Mouse (Mus musculus): Measurements from ENCODE around the gene Gm17067. TPM values are rescaled to one million over a fixed set of nuclear protein-coding genes. Genes with fewer than 3 reads are reported as not detected.
A peak's percentile ranks its signal among the peaks of the same experiment; 100 is the strongest.
"Not testable (repeated sequence)": the region's sequence is repeated elsewhere in the genome, so short reads cannot be mapped to it uniquely, and the experiment has no call there.

The Gm17067 gene
- total RNA-seq (2012; rRNA removed): not detected in 2 replicates
- not detected in 2 replicates for total RNA-seq (2014; rRNA removed)
- not detected in 2 replicates for polyA plus RNA-seq (2012; ENCODE audit: insufficient read length, low read depth)

DNA sequence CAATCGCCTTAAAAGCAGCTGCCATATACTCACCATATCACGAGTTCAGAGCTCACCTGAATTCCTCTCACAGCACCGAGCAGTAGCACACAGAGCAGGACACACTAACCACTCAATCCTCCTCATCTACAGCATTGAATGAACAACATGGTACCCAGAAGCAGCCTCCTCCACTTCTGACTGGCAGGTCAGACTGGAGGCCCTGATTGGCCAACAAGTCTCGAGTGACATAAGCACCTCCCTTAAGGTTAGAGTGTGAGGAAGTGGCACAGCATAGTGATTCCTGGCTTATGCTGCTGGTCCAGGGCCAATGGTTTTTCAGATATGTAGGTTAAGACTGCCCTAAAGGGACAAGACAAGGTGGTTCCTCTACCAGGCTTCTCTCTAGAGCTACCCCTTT lies at the start of gene Gm17067:
Gene Gm17067, minus strand, starts transcription at position 101 of the 400 bp plus-strand sequence.
- dilution Hi-C loops (cut with MboI; ENCODE audit: extremely low pct_ligation_motif_present, extremely low pct_unique_long_range_greater_than_20kb, low sequenced_read_pairs): not testable (repeated sequence)

GRCm38 (mm10) chr7:42749836-42750235 lies 23.0 kb upstream of the Gm17067 start:
- DNase-seq (ENCODE audit: extremely low read depth): no peak
- no peak overlapping the region for H3K9ac ChIP-seq (ENCODE audit: insufficient read depth, low read depth)
- H3K27me3 ChIP-seq (replicated peaks): no peaks in the 10 kb centered on the region
- no peak for TF ChIP-seq MAFK (IDR thresholded peaks at IDR 0.05; ENCODE audit: insufficient replicate concordance, low read length)
- TF ChIP-seq ETS1 (conservative IDR thresholded peaks at IDR 0.05; ENCODE audit: low read depth, low read length): no peak
- TF ChIP-seq ELF1 (IDR thresholded peaks at IDR 0.05; ENCODE audit: low read depth, low read length): no peak
- TF ChIP-seq HCFC1 (IDR thresholded peaks at IDR 0.05; ENCODE audit: low read depth, low read length): no peak
- no peak for TF ChIP-seq ZMIZ1 (IDR thresholded peaks at IDR 0.05; ENCODE audit: low read depth, low read length)
- no peak for TF ChIP-seq USF1 (IDR thresholded peaks at IDR 0.05; ENCODE audit: low read depth, low read length)
- TF ChIP-seq BHLHE40 (IDR thresholded peaks at IDR 0.05; ENCODE audit: low read depth, low read length): no peak
- TF ChIP-seq MXI1 (IDR thresholded peaks at IDR 0.05; ENCODE audit: low read depth, low read length): no peak
- no peak overlapping the region for H3K27ac ChIP-seq (ENCODE audit: insufficient read depth, low read depth)
- dilution Hi-C loops (cut with MboI; ENCODE audit: extremely low pct_ligation_motif_present, extremely low pct_unique_long_range_greater_than_20kb, low sequenced_read_pairs) (no loop called here), in situ Hi-C loops (cut with MboI; ENCODE audit: low pct_ligation_motif_present, low pct_unique_long_range_greater_than_20kb, low sequenced_read_pairs) (no loop called here)
- no peaks in the 10 kb centered on the region for H3K36me3 ChIP-seq (replicated peaks in 1 of 2; ENCODE audit: control insufficient read depth in 1 of 2, insufficient read depth in 1 of 2, low read length in 1 of 2)
- no peaks in the 10 kb centered on the region for H3K79me2 ChIP-seq (replicated peaks; ENCODE audit: control insufficient read depth, extremely low read depth, insufficient read depth, poor library complexity, severe bottlenecking)
- no peak overlapping the region for H3K4me3 ChIP-seq (replicated peaks in 1 of 3; ENCODE audit: low read depth in 2 of 3, low read length in 2 of 3, poor library complexity in 1 of 3)
- H3K9me3 ChIP-seq (replicated peaks; ENCODE audit: low read length): peaks cover 4% of the 10 kb centered on the region
- H3K4me1 ChIP-seq (ENCODE audit: control insufficient read depth in 1 of 2, insufficient read depth in 2 of 2): no peaks in the 10 kb centered on the region
- H3K4me2 ChIP-seq (ENCODE audit: insufficient read depth, low read depth, poor library complexity, severe bottlenecking): no peak overlapping the region

More for the DNA sequence above, at the start of gene Gm17067:
- H3K79me2 ChIP-seq (replicated peaks; ENCODE audit: control insufficient read depth, extremely low read depth, insufficient read depth, poor library complexity, severe bottlenecking); H3K27me3 ChIP-seq (replicated peaks); H3K9me3 ChIP-seq (replicated peaks; ENCODE audit: low read length); DNase-seq (ENCODE audit: extremely low read depth); H3K4me3 ChIP-seq (replicated peaks in 1 of 3; ENCODE audit: low read depth in 2 of 3, low read length in 2 of 3, poor library complexity in 1 of 3); H3K4me1 ChIP-seq (ENCODE audit: control insufficient read depth in 1 of 2, insufficient read depth in 2 of 2); H3K36me3 ChIP-seq (replicated peaks in 1 of 2; ENCODE audit: control insufficient read depth in 1 of 2, insufficient read depth in 1 of 2, low read length in 1 of 2); H3K4me2 ChIP-seq (ENCODE audit: insufficient read depth, low read depth, poor library complexity, severe bottlenecking); H3K9ac ChIP-seq (ENCODE audit: insufficient read depth, low read depth); in situ Hi-C loops (cut with MboI; ENCODE audit: low pct_ligation_motif_present, low pct_unique_long_range_greater_than_20kb, low sequenced_read_pairs); H3K27ac ChIP-seq (ENCODE audit: insufficient read depth, low read depth): not testable (repeated sequence)

- H3K9ac ChIP-seq (ENCODE audit: insufficient read depth, low read depth): no peak overlapping the region
Measured at GRCm38 (mm10) chr7:42738536-42739210, 11.9 kb upstream of the Gm17067 start.

GRCm38 (mm10) chr7:42693251-42693650 lies 33.6 kb downstream of the Gm17067 start:
- H3K9me3 ChIP-seq (replicated peaks; ENCODE audit: low read length); in situ Hi-C loops (cut with MboI; ENCODE audit: low pct_ligation_motif_present, low pct_unique_long_range_greater_than_20kb, low sequenced_read_pairs); H3K27ac ChIP-seq (ENCODE audit: insufficient read depth, low read depth); H3K36me3 ChIP-seq (replicated peaks in 1 of 2; ENCODE audit: control insufficient read depth in 1 of 2, insufficient read depth in 1 of 2, low read length in 1 of 2); H3K79me2 ChIP-seq (replicated peaks; ENCODE audit: control insufficient read depth, extremely low read depth, insufficient read depth, poor library complexity, severe bottlenecking); dilution Hi-C loops (cut with MboI; ENCODE audit: extremely low pct_ligation_motif_present, extremely low pct_unique_long_range_greater_than_20kb, low sequenced_read_pairs); H3K27me3 ChIP-seq (replicated peaks); H3K4me1 ChIP-seq (ENCODE audit: control insufficient read depth in 1 of 2, insufficient read depth in 2 of 2); DNase-seq (ENCODE audit: extremely low read depth): not testable (repeated sequence)
- peak overlapping the region; percentile 67 for H3K4me2 ChIP-seq (ENCODE audit: insufficient read depth, low read depth, poor library complexity, severe bottlenecking)
- peak overlapping the region; percentile 48 to 63 (median 51) for H3K4me3 ChIP-seq (replicated peaks in 1 of 3; ENCODE audit: low read depth in 2 of 3, low read length in 2 of 3, poor library complexity in 1 of 3)
- H3K9ac ChIP-seq (ENCODE audit: insufficient read depth, low read depth): peak overlapping the region; percentile 71

More at GRCm38 (mm10) chr7:42738536-42739210, 11.9 kb upstream of the Gm17067 start:
- dilution Hi-C loops (cut with MboI; ENCODE audit: extremely low pct_ligation_motif_present, extremely low pct_unique_long_range_greater_than_20kb, low sequenced_read_pairs): no loop called here
- no peak overlapping the region for H3K4me2 ChIP-seq (ENCODE audit: insufficient read depth, low read depth, poor library complexity, severe bottlenecking)
- in situ Hi-C loops (cut with MboI; ENCODE audit: low pct_ligation_motif_present, low pct_unique_long_range_greater_than_20kb, low sequenced_read_pairs): no loop called here
- DNase-seq (ENCODE audit: extremely low read depth): no peak
- TF ChIP-seq JUND (conservative IDR thresholded peaks at IDR 0.05; ENCODE audit: low read depth, low read length) (no peak), TCF12 (IDR thresholded peaks at IDR 0.05; ENCODE audit: low read depth, low read length) (no peak), POLR2AphosphoS2 (IDR thresholded peaks at IDR 0.05; ENCODE audit: low read depth, low read length) (no peak), ZMIZ1 (IDR thresholded peaks at IDR 0.05; ENCODE audit: low read depth, low read length) (no peak), POLR2A (IDR thresholded peaks at IDR 0.05; ENCODE audit: low read depth, low read length) (no peak)
- H3K79me2 ChIP-seq (replicated peaks; ENCODE audit: control insufficient read depth, extremely low read depth, insufficient read depth, poor library complexity, severe bottlenecking): no peaks in the 10 kb centered on the region
- H3K27ac ChIP-seq (ENCODE audit: insufficient read depth, low read depth): no peak overlapping the region
- no peaks in the 10 kb centered on the region for H3K27me3 ChIP-seq (replicated peaks)
- H3K9me3 ChIP-seq (replicated peaks; ENCODE audit: low read length): peaks cover 14% of the 10 kb centered on the region
- H3K4me3 ChIP-seq (replicated peaks in 1 of 3; ENCODE audit: low read depth in 2 of 3, low read length in 2 of 3, poor library complexity in 1 of 3): no peak overlapping the region
- H3K36me3 ChIP-seq (replicated peaks in 1 of 2; ENCODE audit: control insufficient read depth in 1 of 2, insufficient read depth in 1 of 2, low read length in 1 of 2): no peaks in the 10 kb centered on the region
- no peaks in the 10 kb centered on the region for H3K4me1 ChIP-seq (ENCODE audit: control insufficient read depth in 1 of 2, insufficient read depth in 2 of 2)
